Mouse (Mus musculus) B cell, adult 2 months (primary cell): ENCODE measurements around the gene Gpatch2l.

Experiments
- DNase-seq, 2 experiments: peaks; one replicate each; pipeline ENCODE4 v3.0.0; 2022

Gpatch2l gene

GRCm38 (mm10) chr12:86280000-86280399 lies 38.3 kb downstream of the Gpatch2l start:
- no peak for DNase-seq

- DNase-seq: no peak
These were observed 44.0 kb downstream of the Gpatch2l start for GRCm38 (mm10) chr12:86285704-86286103.

DNA sequence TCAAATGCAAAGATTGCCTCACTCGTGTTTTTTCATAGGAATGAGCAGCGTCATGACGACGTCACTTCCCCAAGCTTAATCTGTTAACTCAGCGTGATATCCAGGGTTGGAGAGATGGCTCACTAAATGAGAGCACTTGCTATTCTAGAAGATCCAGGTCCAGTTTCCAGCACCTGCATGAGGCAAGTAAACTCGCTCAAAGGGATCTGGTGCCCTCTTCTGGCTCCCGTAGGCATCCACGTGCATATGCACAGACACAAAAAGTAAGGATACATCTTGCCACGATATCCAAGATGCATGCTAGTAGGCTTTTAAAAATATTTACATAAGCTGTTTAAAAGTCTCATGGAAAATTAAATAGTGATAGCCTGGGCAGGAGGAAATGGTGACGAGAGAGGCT lies 55.8 kb downstream of the Gpatch2l start:
- DNase-seq: no peak

DNA sequence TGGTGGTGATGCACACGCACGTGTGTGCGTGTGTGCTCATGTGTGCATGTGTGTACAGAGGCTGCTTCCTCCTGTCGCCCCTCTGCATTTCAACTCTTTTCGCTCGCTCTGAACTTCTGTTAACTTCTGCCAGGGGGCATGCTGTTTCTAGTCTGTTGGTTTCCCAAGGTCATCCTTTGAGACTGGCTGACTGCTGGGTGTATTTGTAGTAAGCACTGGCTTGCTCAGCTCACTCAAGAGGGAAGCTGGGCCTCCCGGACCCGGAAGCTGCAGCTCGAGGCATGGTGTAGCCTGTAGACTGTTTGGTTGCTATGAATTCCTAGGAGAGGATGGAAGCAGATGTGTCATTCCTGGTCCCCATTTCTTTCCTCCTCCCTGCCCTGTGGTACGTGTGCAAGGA lies 61.3 kb downstream of the Gpatch2l start:
- DNase-seq: no peak

DNA sequence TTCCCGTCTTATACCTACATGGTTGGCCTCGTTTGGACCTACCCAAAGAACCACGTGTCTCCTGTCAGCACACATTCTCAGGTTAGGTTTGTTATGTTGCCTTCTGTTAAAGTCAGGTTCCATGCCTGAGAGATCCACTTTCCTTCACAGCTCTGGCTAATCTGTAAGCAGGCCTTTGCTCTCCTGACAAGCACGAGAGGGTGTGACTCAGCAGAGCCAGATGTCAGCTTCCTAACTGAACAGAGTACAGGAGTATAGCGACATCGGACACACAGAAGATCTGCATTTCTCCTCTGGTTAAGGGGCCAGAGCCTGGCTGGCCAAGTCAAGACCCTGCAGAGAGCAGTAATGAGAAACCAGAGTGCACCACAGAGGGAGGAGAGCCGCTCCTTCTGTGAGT lies 63.4 kb downstream of the Gpatch2l start:
- no peak for DNase-seq

- peak; percentile 34 to 41 for DNase-seq
These were observed 64.1 kb downstream of the Gpatch2l start for GRCm38 (mm10) chr12:86305635-86306243.

- DNase-seq: no peak
These were observed 67.8 kb downstream of the Gpatch2l start for GRCm38 (mm10) chr12:86309474-86309873.

GRCm38 (mm10) chr12:86309902-86310301 lies 68.2 kb downstream of the Gpatch2l start:
- DNase-seq: no peak

GRCm38 (mm10) chr12:86320629-86321028 lies 79.0 kb downstream of the Gpatch2l start:
- no peak for DNase-seq

GRCm38 (mm10) chr12:86324297-86324696 lies 82.6 kb downstream of the Gpatch2l start:
- DNase-seq: no peak

DNA sequence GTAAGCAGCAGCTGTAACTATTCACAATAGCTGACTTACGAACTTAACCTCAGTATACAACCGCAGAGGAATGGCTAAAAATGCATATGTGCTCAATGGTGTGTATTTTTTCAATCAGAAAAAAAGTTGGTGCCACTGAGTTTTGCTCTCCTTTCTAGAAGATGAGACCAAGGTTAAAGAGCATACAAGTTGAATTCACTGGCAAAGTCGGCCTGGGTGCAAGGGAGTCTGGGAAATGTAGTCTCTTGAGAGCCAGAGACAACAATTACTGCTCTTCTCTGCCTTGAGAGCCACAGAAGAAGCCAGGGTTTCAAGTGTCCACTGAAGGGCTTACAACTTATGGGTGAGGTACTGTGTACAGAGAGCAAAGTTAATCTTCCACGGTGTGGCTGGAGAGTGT lies 88.2 kb downstream of the Gpatch2l start:
- DNase-seq: no peak

- no peak for DNase-seq
These were observed 89.0 kb downstream of the Gpatch2l start for GRCm38 (mm10) chr12:86330684-86331083.

DNA sequence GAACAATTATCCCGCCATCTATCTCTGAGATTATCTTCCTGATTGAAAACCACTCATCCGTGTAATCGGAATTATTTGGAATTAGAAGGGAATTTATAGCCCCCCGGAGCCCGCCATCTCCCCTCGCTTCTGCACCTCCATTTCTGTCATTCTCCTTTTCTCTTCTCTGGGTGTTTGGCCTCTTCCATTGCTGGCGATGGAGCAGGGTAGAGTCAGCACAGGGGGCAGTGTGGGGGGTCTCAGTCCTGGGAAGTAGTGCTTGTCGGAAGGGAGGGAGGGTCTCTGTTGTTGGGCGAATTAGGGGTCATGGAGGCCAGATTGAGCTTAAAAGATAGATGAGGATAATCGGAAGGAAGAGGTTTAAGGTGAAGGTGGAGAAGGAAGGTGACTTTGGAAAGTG lies 89.6 kb downstream of the Gpatch2l start:
- DNase-seq: no peak

DNA sequence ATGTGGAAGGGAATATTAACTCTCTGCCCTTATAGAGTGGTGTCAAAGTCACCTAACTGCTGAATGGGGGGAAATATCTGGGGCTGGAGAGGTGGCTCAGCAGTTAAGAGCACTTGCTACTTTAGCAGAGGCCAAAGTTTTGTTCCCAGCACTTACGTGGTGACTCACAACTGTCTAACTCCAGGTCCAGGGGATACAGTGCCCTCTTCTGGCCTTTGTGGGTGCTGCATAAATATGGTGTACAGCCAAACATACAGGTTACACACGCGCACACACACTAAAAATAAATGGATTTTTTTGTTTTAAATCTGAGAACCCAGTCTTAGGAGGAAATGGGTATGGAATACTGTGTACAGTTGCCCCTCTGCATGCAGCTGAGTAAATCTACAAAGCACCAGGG lies 94.6 kb downstream of the Gpatch2l start:
- no peak for DNase-seq

- no peak for DNase-seq
These were observed 95.2 kb downstream of the Gpatch2l start for GRCm38 (mm10) chr12:86336887-86337286.
